Mouse (Mus musculus): ENCODE measurements around the gene Olfr688. TPM values are rescaled to one million over a fixed set of nuclear protein-coding genes. Genes with fewer than 3 reads are reported as not detected.

Olfr688 gene
- total and polyA plus RNA-seq, 3 experiments, result not detected

DNA sequence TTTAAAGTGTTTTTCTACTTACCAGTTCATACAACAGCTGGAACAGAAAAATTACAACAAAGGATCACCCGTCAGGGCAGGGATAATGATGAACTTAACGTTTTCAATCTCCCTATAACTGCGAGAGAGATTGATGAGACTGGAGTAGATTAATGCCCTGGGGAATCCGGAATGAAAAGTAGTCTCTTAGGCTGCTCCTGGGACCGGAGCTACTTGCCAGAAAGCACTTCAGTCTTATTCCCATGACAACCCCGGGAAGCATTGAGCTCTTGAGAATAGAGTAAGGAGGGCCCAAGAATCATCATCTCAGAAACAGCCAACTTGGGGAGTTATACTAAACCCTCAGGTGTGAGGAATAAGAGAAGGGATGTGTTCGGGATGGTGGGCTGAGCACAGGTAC lies 15.5 kb upstream of the Olfr688 start:
- H3K36me3 ChIP-seq (ENCODE audit: control insufficient read depth in 1 of 2, insufficient read depth in 2 of 2, low read length in 2 of 2), result no peaks in the 10 kb centered on the region
- no peaks in the 10 kb centered on the region for H3K27me3 ChIP-seq (ENCODE audit: control insufficient read depth in 1 of 2, insufficient read depth in 2 of 2, low read length in 2 of 2)
- H3K4me3 ChIP-seq (ENCODE audit: control insufficient read depth in 1 of 2, insufficient read depth in 1 of 2, low read depth in 2 of 2, low read length in 2 of 2), result no peak overlapping the region
- H3K9me3 ChIP-seq (replicated peaks; ENCODE audit: insufficient read depth, low read length), result no peaks in the 10 kb centered on the region
- no peak overlapping the region for H3K27ac ChIP-seq (ENCODE audit: control insufficient read depth, low read depth, low read length)
- TF ChIP-seq CTCF (IDR thresholded peaks at IDR 0.05 in 2 of 3, conservative IDR thresholded peaks at IDR 0.05 in 1 of 3; ENCODE audit: control insufficient read depth in 1 of 3, insufficient read depth in 1 of 3, low read depth in 2 of 3, low read length in 3 of 3, poor library complexity in 1 of 3, severe bottlenecking in 1 of 3), result no peak
- no peak for TF ChIP-seq USF2 (IDR thresholded peaks at IDR 0.05; ENCODE audit: borderline replicate concordance in 1 of 2, insufficient read depth in 1 of 2, low read depth in 1 of 2, low read length in 2 of 2)
- TF ChIP-seq MYC (IDR thresholded peaks at IDR 0.05; ENCODE audit: low read depth, low read length), result no peak
- no peak for TF ChIP-seq ZNF384 (IDR thresholded peaks at IDR 0.05; ENCODE audit: low read depth, low read length)
- TF ChIP-seq MAZ (IDR thresholded peaks at IDR 0.05; ENCODE audit: low read depth, low read length), result no peak
- TF ChIP-seq USF1 (IDR thresholded peaks at IDR 0.05; ENCODE audit: low read depth, low read length), result no peak
- no peak for TF ChIP-seq MAX (IDR thresholded peaks at IDR 0.05; ENCODE audit: low read length)
- TF ChIP-seq E2F4 (IDR thresholded peaks at IDR 0.05; ENCODE audit: borderline replicate concordance, low read depth, low read length), result no peak
- no peak for TF ChIP-seq HCFC1 (IDR thresholded peaks at IDR 0.05; ENCODE audit: low read depth, low read length)
- TF ChIP-seq ETS1 (IDR thresholded peaks at IDR 0.05; ENCODE audit: low read depth, low read length), result no peak
- TF ChIP-seq MEF2A (IDR thresholded peaks at IDR 0.05; ENCODE audit: extremely low read depth, insufficient replicate concordance, low read depth, low read length, poor library complexity, severe bottlenecking), result no peak
- TF ChIP-seq MXI1 (IDR thresholded peaks at IDR 0.05; ENCODE audit: low read depth, low read length), result no peak
- no peak for TF ChIP-seq NELFE (IDR thresholded peaks at IDR 0.05; ENCODE audit: low read depth, low read length)
- TF ChIP-seq JUND (IDR thresholded peaks at IDR 0.05; ENCODE audit: low read depth, low read length), result no peak
- no peak for TF ChIP-seq SMC3 (IDR thresholded peaks at IDR 0.05; ENCODE audit: low read depth, low read length)
- no peaks in the 10 kb centered on the region for H3K4me1 ChIP-seq (ENCODE audit: control insufficient read depth in 1 of 2, insufficient read depth in 2 of 2, low read length in 2 of 2)
- no peak for DNase-seq (ENCODE audit: low read depth, low spot score)
- no peaks in the 10 kb centered on the region for H3K79me2 ChIP-seq (ENCODE audit: control insufficient read depth, insufficient read depth, low read length, poor library complexity)
- H3K9ac ChIP-seq (ENCODE audit: control insufficient read depth, low read depth, low read length, poor library complexity, severe bottlenecking), result no peak overlapping the region

DNA sequence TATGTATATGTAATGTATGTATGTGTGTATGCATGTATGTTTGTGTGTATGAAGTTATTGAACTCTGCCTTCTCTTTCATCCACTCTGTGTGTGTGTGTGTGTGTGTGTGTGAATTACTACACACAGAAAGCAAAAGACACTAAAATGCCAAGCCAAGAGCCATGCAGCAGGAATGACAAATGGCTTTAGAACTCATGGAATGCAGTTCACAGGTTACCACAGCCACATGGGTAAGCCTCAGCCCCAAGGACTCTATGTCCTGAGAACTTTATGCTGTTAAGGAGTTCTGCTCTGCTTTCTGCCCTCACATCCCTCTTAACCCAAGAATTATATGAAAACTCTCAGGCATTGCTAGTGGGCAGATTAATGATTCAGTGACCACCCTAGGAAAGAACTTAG lies 2.2 kb downstream of the Olfr688 start:
- no peaks in the 10 kb centered on the region for H3K27me3 ChIP-seq (ENCODE audit: control insufficient read depth in 1 of 2, insufficient read depth in 2 of 2, low read length in 2 of 2)
- no peak for DNase-seq (ENCODE audit: low read depth, low spot score)
- H3K4me1 ChIP-seq (ENCODE audit: control insufficient read depth in 1 of 2, insufficient read depth in 2 of 2, low read length in 2 of 2), result no peaks in the 10 kb centered on the region
- H3K79me2 ChIP-seq (ENCODE audit: control insufficient read depth, insufficient read depth, low read length, poor library complexity), result no peaks in the 10 kb centered on the region
- no peak overlapping the region for H3K9ac ChIP-seq (ENCODE audit: control insufficient read depth, low read depth, low read length, poor library complexity, severe bottlenecking)
- no peaks in the 10 kb centered on the region for H3K36me3 ChIP-seq (ENCODE audit: control insufficient read depth in 1 of 2, insufficient read depth in 2 of 2, low read length in 2 of 2)
- no peak overlapping the region for H3K27ac ChIP-seq (ENCODE audit: control insufficient read depth, low read depth, low read length)
- no peak overlapping the region for H3K4me3 ChIP-seq (ENCODE audit: control insufficient read depth in 1 of 2, insufficient read depth in 1 of 2, low read depth in 2 of 2, low read length in 2 of 2)
- H3K9me3 ChIP-seq (replicated peaks; ENCODE audit: insufficient read depth, low read length), result no peaks in the 10 kb centered on the region
- TF ChIP-seq USF2 (IDR thresholded peaks at IDR 0.05; ENCODE audit: borderline replicate concordance in 1 of 2, insufficient read depth in 1 of 2, low read depth in 1 of 2, low read length in 2 of 2), result no peak
- no peak for TF ChIP-seq UBTF (IDR thresholded peaks at IDR 0.05; ENCODE audit: borderline replicate concordance, insufficient read depth, low read depth, low read length)
- no peak for TF ChIP-seq SMC3 (IDR thresholded peaks at IDR 0.05; ENCODE audit: low read depth, low read length)
- no peak for TF ChIP-seq SIN3A (IDR thresholded peaks at IDR 0.05; ENCODE audit: low read length)
